Mouse (Mus musculus): ENCODE measurements around the gene Plppr3. TPM values are rescaled to one million over a fixed set of nuclear protein-coding genes. Genes with fewer than 3 reads are reported as not detected.
A peak's percentile ranks its signal among the peaks of the same experiment; 100 is the strongest.

Gene Plppr3
- 14.2 and 15.5 TPM in 2 replicates for polyA plus RNA-seq (2016; fragmentation: Nextera tagmentation; extraction: Ambion mirVana)

GRCm38 (mm10) chr10:79874290-79874862 is at the start of gene Plppr3, which contains the start of gene Prtn3:
Gene Plppr3 (minus strand): TSS chr10:79874634.
Gene Prtn3 (plus strand): TSS chr10:79874476.
- peak within 1 kb of the TSS; percentile 83 for H3K4me2 ChIP-seq
- peak within 1 kb of the TSS; percentile 63 for H3K4me3 ChIP-seq
- no peaks in the 10 kb centered on the region for H3K36me3 ChIP-seq
- peak within 1 kb of the TSS; percentile 76 for H3K9ac ChIP-seq
- no peaks in the 10 kb centered on the region for H3K9me3 ChIP-seq (replicated peaks)
- H3K27me3 ChIP-seq (replicated peaks), result peaks cover 14% of the 10 kb centered on the region
- H3K4me1 ChIP-seq (replicated peaks), result peaks cover 15% of the 10 kb centered on the region; the same call in 1 of the 2 replicates
- WGBS, result under 1% methylated on average over 48 of the region's 57 CpGs
- no peak within 1 kb of the TSS for H3K27ac ChIP-seq (ENCODE audit: poor library complexity, severe bottlenecking)
- ATAC-seq (ENCODE audit: insufficient number of reproducible peaks, low FRiP score), result peak; percentile 59

- Histone ChIP-seq H3K4me3 (peak overlapping the region; percentile 29), H3K4me1 (replicated peaks) (peaks cover 47% of the 10 kb centered on the region), H3K9ac (peak overlapping the region; percentile 43), H3K27me3 (replicated peaks) (peaks cover 67% of the 10 kb centered on the region), H3K9me3 (replicated peaks) (no peaks in the 10 kb centered on the region), H3K27ac (ENCODE audit: poor library complexity, severe bottlenecking) (no peak overlapping the region), H3K4me2 (peak overlapping the region; percentile 65), H3K36me3 (no peaks in the 10 kb centered on the region)
- ATAC-seq (ENCODE audit: insufficient number of reproducible peaks, low FRiP score), result no peak
- 3% methylated on average over 34 of the region's 34 CpGs for WGBS
These were observed 47.1 kb upstream of the Plppr3 start for GRCm38 (mm10) chr10:79921572-79921971.

GRCm38 (mm10) chr10:79920958-79921535 is 46.6 kb upstream of the Plppr3 start, which contains the start of gene R3hdm4:
Gene R3hdm4 (minus strand): TSS chr10:79921208.
- peaks cover 67% of the 10 kb centered on the region for H3K27me3 ChIP-seq (replicated peaks)
- H3K4me3 ChIP-seq, result peak within 1 kb of the TSS; percentile 29
- no peaks in the 10 kb centered on the region for H3K36me3 ChIP-seq
- peak within 1 kb of the TSS; percentile 65 for H3K4me2 ChIP-seq
- peak within 1 kb of the TSS; percentile 43 for H3K9ac ChIP-seq
- no peaks in the 10 kb centered on the region for H3K9me3 ChIP-seq (replicated peaks)
- no peak within 1 kb of the TSS for H3K27ac ChIP-seq (ENCODE audit: poor library complexity, severe bottlenecking)
- 7% methylated on average over 41 of the region's 41 CpGs for WGBS
- H3K4me1 ChIP-seq (replicated peaks), result peaks cover 45% of the 10 kb centered on the region
- no peak for ATAC-seq (ENCODE audit: insufficient number of reproducible peaks, low FRiP score)

- Histone ChIP-seq H3K9me3 (replicated peaks) (no peaks in the 10 kb centered on the region), H3K27me3 (replicated peaks) (peaks cover 67% of the 10 kb centered on the region), H3K4me1 (replicated peaks) (peaks cover 46% of the 10 kb centered on the region), H3K4me3 (peak overlapping the region; percentile 29; the same call in 1 of the 2 replicates), H3K9ac (no peak overlapping the region), H3K4me2 (peak overlapping the region; percentile 65), H3K36me3 (no peaks in the 10 kb centered on the region), H3K27ac (ENCODE audit: poor library complexity, severe bottlenecking) (no peak overlapping the region)
- WGBS, result 23% methylated on average over 26 of the region's 26 CpGs
- ATAC-seq (ENCODE audit: insufficient number of reproducible peaks, low FRiP score), result no peak
These were observed 45.8 kb upstream of the Plppr3 start for GRCm38 (mm10) chr10:79920056-79920890.

- H3K27ac ChIP-seq (ENCODE audit: poor library complexity, severe bottlenecking), result no peak overlapping the region
- H3K4me3 ChIP-seq, result peak overlapping the region; percentile 18
- no peak for ATAC-seq (ENCODE audit: insufficient number of reproducible peaks, low FRiP score)
- H3K9ac ChIP-seq, result peak overlapping the region; percentile 30; the same call in 1 of the 2 replicates
- peak overlapping the region; percentile 60 for H3K4me2 ChIP-seq
- peaks cover 67% of the 10 kb centered on the region for H3K27me3 ChIP-seq (replicated peaks)
- WGBS, result 3% methylated on average over 21 of the region's 21 CpGs
- H3K36me3 ChIP-seq, result no peaks in the 10 kb centered on the region
- H3K9me3 ChIP-seq (replicated peaks), result no peaks in the 10 kb centered on the region
- peaks cover 55% of the 10 kb centered on the region for H3K4me1 ChIP-seq (replicated peaks)
These were observed 44.9 kb upstream of the Plppr3 start for GRCm38 (mm10) chr10:79919251-79919849.

- no peak for ATAC-seq (ENCODE audit: insufficient number of reproducible peaks, low FRiP score)
- Histone ChIP-seq H3K4me2 (peak overlapping the region; percentile 60), H3K36me3 (no peaks in the 10 kb centered on the region), H3K27me3 (replicated peaks) (peaks cover 63% of the 10 kb centered on the region), H3K27ac (ENCODE audit: poor library complexity, severe bottlenecking) (no peak overlapping the region), H3K9me3 (replicated peaks) (no peaks in the 10 kb centered on the region), H3K9ac (0 out of 2 replicates have a peak overlapping the region, but pooled peaks have one; percentile 17), H3K4me3 (peak overlapping the region; percentile 35), H3K4me1 (replicated peaks) (peaks cover 61% of the 10 kb centered on the region)
- WGBS, result 9% methylated on average over 35 of the region's 35 CpGs
These were observed 44.0 kb upstream of the Plppr3 start for GRCm38 (mm10) chr10:79918231-79919078.

GRCm38 (mm10) chr10:79917532-79918100 is 43.2 kb upstream of the Plppr3 start:
- H3K4me3 ChIP-seq, result peak overlapping the region; percentile 82; the same call in 1 of the 2 replicates
- H3K9me3 ChIP-seq (replicated peaks), result no peaks in the 10 kb centered on the region
- no peak for ATAC-seq (ENCODE audit: insufficient number of reproducible peaks, low FRiP score)
- peaks cover 6% of the 10 kb centered on the region; the same call in 1 of the 2 replicates for H3K36me3 ChIP-seq
- peak overlapping the region; percentile 97 for H3K4me2 ChIP-seq
- WGBS, result 64% methylated on average over 5 of the region's 5 CpGs
- H3K9ac ChIP-seq, result no peak overlapping the region
- no peak overlapping the region for H3K27ac ChIP-seq (ENCODE audit: poor library complexity, severe bottlenecking)
- H3K4me1 ChIP-seq (replicated peaks), result peaks cover 61% of the 10 kb centered on the region
- H3K27me3 ChIP-seq (replicated peaks), result peaks cover 54% of the 10 kb centered on the region

- H3K27me3 ChIP-seq (replicated peaks), result peaks cover 48% of the 10 kb centered on the region
- WGBS, result 2% methylated on average over 42 of the region's 42 CpGs
- peaks cover 61% of the 10 kb centered on the region for H3K4me1 ChIP-seq (replicated peaks)
- peak within 1 kb of the TSS; percentile 97 for H3K4me2 ChIP-seq
- ATAC-seq (ENCODE audit: insufficient number of reproducible peaks, low FRiP score), result peak; percentile 85
- H3K36me3 ChIP-seq, result peaks cover 12% of the 10 kb centered on the region
- no peaks in the 10 kb centered on the region for H3K9me3 ChIP-seq (replicated peaks)
- peak within 1 kb of the TSS; percentile 82 for H3K4me3 ChIP-seq
- peak within 1 kb of the TSS; percentile 98 for H3K9ac ChIP-seq
- H3K27ac ChIP-seq (ENCODE audit: poor library complexity, severe bottlenecking), result peak within 1 kb of the TSS; percentile 65
These were observed 42.5 kb upstream of the Plppr3 start, which contains the start of gene Kiss1r for GRCm38 (mm10) chr10:79916808-79917531. Gene Kiss1r (plus strand): TSS chr10:79916971.

GRCm38 (mm10) chr10:79916081-79916480 is 41.6 kb upstream of the Plppr3 start:
- Histone ChIP-seq H3K27me3 (replicated peaks) (peaks cover 39% of the 10 kb centered on the region), H3K4me1 (replicated peaks) (peaks cover 52% of the 10 kb centered on the region), H3K4me2 (peak overlapping the region; percentile 97), H3K9me3 (replicated peaks) (no peaks in the 10 kb centered on the region), H3K27ac (ENCODE audit: poor library complexity, severe bottlenecking) (peak overlapping the region; percentile 65; the same call in 1 of the 2 replicates), H3K36me3 (peaks cover 21% of the 10 kb centered on the region), H3K4me3 (peak overlapping the region; percentile 82), H3K9ac (peak overlapping the region; percentile 98)
- WGBS, result 9% methylated on average over 8 of the region's 8 CpGs
- ATAC-seq (ENCODE audit: insufficient number of reproducible peaks, low FRiP score), result no peak
